Mouse (Mus musculus) hindbrain, embryonic 13.5 days (tissue): ENCODE measurements around the gene Arid3a. TPM values are rescaled to one million over a fixed set of nuclear protein-coding genes. Genes with fewer than 3 reads are reported as not detected.
A peak's percentile ranks its signal among the peaks of the same experiment; 100 is the strongest.

Experiments
- ATAC-seq: fragments of 200-750 bp; cut with Nextera tagmentation; 2 replicates; pipeline ENCODE4 v1.8.0; 2017; ENCODE audit warnings: moderate TSS enrichment; ENCODE audit not compliant: low FRiP score
- H3K27ac ChIP-seq: fragments of 300-500 bp; sonication (generic); 2 replicates; pipeline ENCODE4 v1.5.1; 2015; ENCODE audit warnings: inconsistent platforms, mild to moderate bottlenecking, moderate library complexity
- H3K27me3 ChIP-seq: fragments of 300-500 bp; sonication (generic); 2 replicates; pipeline ENCODE4 v1.6.1; 2015; ENCODE audit warnings: mild to moderate bottlenecking, inconsistent platforms
- H3K36me3 ChIP-seq: fragments of 300-500 bp; sonication (generic); 2 replicates; pipeline ENCODE4 v1.6.1; 2015; ENCODE audit warnings: mild to moderate bottlenecking, inconsistent platforms
- H3K4me1 ChIP-seq: fragments of 300-500 bp; sonication (generic); replicated peaks from 2 replicates; pipeline ENCODE4 v1.6.1; 2015; ENCODE audit warnings: inconsistent platforms
- H3K4me2 ChIP-seq: fragments of 300-500 bp; sonication (generic); 2 replicates; pipeline ENCODE4 v1.6.1; 2015; ENCODE audit warnings: inconsistent platforms, mild to moderate bottlenecking, moderate library complexity
- H3K4me3 ChIP-seq: fragments of 300-500 bp; sonication (generic); 2 replicates; pipeline ENCODE4 v1.5.1; 2015; ENCODE audit warnings: mild to moderate bottlenecking, inconsistent platforms
- H3K9ac ChIP-seq: fragments of 300-500 bp; sonication (generic); 2 replicates; pipeline ENCODE4 v1.6.1; 2015; ENCODE audit warnings: mild to moderate bottlenecking, inconsistent platforms
- H3K9me3 ChIP-seq: fragments of 300-500 bp; sonication (generic); 2 replicates; pipeline ENCODE4 v1.6.1; 2016; ENCODE audit warnings: inconsistent platforms
- WGBS: fragments of 180-500 bp; shearing (Covaris S2); methylation state at CpG from one replicate; pipeline ENCODE4 v1.1.7; 2015; 5-methylcytosine and 5-hydroxymethylcytosine counted together
- polyA plus RNA-seq: library from polyadenylated mRNA; unstranded; fragments of >200 nt; fragmentation: Nextera tagmentation; extraction: Ambion mirVana; gene quantifications from 2 replicates; pipeline ENCODE4 v1.2.1, GENCODE M21; 2015

Arid3a gene
- polyA plus RNA-seq, 1 experiment from 2014 or later: 3.5 TPM

DNA sequence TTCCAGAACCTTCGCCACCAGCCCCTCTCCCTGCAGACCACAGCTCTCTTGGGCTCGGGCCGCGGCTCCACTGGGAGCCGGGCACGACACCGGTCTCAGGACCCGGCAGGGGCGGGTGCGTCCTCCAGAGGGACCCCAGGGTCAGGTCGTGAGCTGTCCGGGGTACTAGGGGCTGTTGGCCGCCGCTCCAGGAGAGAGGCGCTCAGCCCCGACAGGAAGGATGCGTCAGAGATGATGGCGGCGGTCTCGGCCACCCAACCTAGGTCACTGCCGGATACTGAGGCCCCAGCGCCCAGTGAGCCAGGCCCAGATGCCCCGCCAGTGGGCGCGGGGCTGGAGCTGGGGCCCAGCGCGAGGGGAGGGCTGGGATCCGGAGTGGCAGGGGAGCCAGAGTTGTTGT, 50.5 kb downstream of the Arid3a start:
- H3K4me1 ChIP-seq: peaks cover 26% of the 10 kb centered on the region
- no peak for ATAC-seq
- H3K27me3 ChIP-seq: peaks cover 14% of the 10 kb centered on the region
- 81% methylated on average over 28 of the region's 28 CpGs for WGBS
- no peak overlapping the region for H3K9ac ChIP-seq
- H3K4me2 ChIP-seq: no peak overlapping the region
- no peak overlapping the region for H3K27ac ChIP-seq
- H3K36me3 ChIP-seq: peaks cover 71% of the 10 kb centered on the region
- no peaks in the 10 kb centered on the region for H3K9me3 ChIP-seq
- H3K4me3 ChIP-seq: no peak overlapping the region

DNA sequence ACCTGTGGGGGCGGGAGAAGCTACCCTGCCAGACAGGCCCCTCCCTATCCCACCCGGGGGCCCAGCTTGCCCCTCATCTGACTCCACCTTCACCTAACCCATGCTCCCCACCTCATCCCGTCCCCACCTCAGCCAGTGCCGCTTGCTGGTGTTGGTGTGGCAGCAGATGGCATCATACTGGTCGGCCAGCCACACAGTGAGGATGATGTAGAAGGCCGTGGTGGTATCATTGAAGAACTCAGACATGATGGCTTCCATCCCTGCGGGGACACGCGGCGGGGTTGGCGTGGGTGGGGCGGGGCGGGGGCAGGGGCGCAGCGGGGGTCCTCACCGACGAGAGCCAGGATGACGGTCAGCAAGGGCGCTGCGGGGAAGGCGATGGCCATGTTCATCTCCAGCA, 51.2 kb downstream of the Arid3a start:
- Histone ChIP-seq H3K4me1 (peaks cover 33% of the 10 kb centered on the region), H3K36me3 (peaks cover 71% of the 10 kb centered on the region), H3K4me2 (no peak overlapping the region), H3K27me3 (peaks cover 6% of the 10 kb centered on the region), H3K4me3 (no peak overlapping the region), H3K9ac (no peak overlapping the region), H3K27ac (no peak overlapping the region), H3K9me3 (no peaks in the 10 kb centered on the region)
- ATAC-seq: no peak
- WGBS: 98% methylated on average over 21 of the region's 21 CpGs

DNA sequence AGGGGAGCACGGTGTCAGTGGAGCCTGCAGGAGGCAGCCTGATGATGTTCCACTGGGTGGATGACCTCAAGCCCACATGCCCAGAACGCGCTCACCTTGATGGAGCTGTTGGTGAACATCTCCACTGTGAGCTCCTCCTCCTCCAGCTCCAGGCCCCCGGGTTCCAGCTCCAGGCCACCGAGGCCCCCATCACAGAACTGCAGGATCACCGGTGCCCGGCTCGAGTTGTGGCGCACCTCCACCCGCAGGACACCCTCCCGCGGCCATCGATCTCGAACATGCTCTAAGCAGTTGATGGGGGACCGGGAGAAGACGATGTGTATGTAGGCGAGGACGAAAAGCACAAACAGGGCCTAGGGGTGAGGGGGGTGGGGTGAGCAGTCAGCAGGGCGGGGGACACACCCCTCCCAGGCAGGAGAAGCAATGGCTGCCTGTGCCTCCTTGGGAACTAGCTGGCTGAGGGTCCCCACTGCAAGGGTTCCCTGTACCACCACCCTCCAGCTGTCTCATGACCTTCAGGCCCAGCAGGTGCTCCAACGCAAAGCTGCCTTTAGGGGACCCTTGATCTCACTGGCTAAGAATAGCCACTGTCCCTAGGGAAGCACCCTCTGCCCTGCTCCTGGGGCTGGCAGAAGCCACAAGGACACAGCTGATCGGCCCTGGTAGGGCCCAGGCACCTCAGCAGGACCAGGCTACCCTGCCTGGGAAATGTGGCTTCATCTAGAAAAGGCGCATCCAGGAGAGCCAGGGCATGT, 52.7 kb downstream of the Arid3a start:
- no peak for ATAC-seq
- no peak overlapping the region for H3K4me2 ChIP-seq
- H3K27ac ChIP-seq: no peak overlapping the region
- no peak overlapping the region for H3K4me3 ChIP-seq
- WGBS: 93% methylated on average over 22 of the region's 22 CpGs
- H3K36me3 ChIP-seq: peaks cover 60% of the 10 kb centered on the region
- H3K27me3 ChIP-seq: no peaks in the 10 kb centered on the region
- peaks cover 39% of the 10 kb centered on the region for H3K4me1 ChIP-seq
- peak overlapping the region; percentile 35; the same call in 1 of the 2 replicates for H3K9ac ChIP-seq
- no peaks in the 10 kb centered on the region for H3K9me3 ChIP-seq

DNA sequence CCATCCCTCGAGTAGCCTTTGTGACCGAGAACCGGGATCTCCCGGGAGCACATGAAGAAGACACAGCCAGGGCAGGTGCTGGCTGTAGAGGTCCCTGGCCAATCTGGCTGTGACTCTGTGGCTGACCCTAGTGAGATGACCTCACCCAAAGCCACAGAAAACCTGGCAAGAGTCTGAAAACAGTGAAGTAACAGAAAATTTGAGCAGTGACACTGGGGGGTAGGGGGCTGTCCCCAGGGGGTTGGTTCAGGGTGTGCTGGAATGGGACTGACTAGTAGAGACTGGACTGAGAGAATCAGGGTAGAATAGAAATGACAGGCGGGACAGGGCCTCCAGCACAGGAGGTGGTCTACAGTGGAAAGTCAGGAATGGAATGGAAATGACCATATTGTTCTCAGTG, 56.4 kb downstream of the Arid3a start:
- peak overlapping the region; percentile 76 for H3K4me3 ChIP-seq
- 77% methylated on average over 5 of the region's 5 CpGs for WGBS
- ATAC-seq: no peak
- H3K4me2 ChIP-seq: peak overlapping the region; percentile 96
- H3K27ac ChIP-seq: peak overlapping the region; percentile 90
- H3K36me3 ChIP-seq: peaks cover 23% of the 10 kb centered on the region
- H3K27me3 ChIP-seq: peaks cover 16% of the 10 kb centered on the region
- H3K4me1 ChIP-seq: peaks cover 60% of the 10 kb centered on the region
- H3K9me3 ChIP-seq: no peaks in the 10 kb centered on the region
- H3K9ac ChIP-seq: peak overlapping the region; percentile 91

DNA sequence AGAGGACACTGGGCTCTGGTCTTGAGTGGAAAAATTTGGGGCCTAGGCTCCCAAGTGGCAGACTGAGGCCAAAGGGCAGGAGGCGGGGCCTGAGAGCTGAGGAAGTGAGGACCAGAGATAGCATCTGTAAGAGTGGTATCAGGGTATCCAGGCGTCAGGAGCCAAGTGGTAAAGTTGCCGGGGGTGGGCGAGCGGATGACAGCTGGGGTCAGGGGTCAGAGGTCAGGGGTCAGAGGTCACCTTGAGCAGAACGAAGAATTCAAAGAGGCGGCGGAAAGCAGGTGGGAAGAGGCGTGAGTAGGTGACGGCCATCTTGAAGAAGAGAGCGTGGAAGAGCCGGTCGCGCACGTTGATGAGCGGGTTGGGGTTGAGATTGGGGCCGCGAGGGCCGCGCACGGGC, 56.8 kb downstream of the Arid3a start:
- peak overlapping the region; percentile 96 for H3K4me2 ChIP-seq
- WGBS: under 1% methylated on average over 16 of the region's 21 CpGs
- peaks cover 64% of the 10 kb centered on the region for H3K4me1 ChIP-seq
- H3K27me3 ChIP-seq: peaks cover 20% of the 10 kb centered on the region
- peak overlapping the region; percentile 76 for H3K4me3 ChIP-seq
- peak overlapping the region; percentile 90 for H3K27ac ChIP-seq
- ATAC-seq: no peak
- H3K9ac ChIP-seq: peak overlapping the region; percentile 91
- H3K36me3 ChIP-seq: peaks cover 19% of the 10 kb centered on the region
- no peaks in the 10 kb centered on the region for H3K9me3 ChIP-seq

DNA sequence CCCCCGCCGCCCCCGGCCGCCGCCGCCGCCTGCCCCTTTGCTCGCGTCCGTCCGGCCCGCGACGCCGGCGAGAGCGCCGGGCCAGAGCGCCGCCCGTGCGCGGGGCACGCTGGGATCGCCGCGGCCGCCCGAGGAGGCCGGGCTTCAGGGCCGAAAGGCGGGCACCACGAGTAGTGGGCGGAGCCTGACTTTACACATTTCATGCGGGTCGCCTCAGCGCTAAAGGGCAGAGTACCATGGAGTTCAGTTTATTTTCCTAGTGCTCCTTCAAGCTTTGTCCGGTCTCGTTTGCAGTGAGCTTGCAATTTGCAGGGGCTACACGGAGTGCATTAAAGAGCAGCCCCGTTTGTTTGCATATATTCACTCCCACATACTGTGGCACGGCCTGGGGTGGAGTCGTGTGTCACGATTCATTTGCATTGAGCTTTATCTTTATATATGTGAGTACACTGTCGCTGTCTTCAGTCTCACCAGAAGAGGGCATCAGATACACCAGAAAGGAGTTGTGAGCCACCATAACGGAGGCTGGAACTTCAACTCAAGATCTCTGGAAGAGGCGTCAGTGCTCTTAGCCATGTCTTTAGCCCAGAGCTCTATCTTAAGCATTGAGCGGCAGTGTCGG, 57.5 kb downstream of the Arid3a start, which contains the start of gene Tmem259:
Gene Tmem259 (minus strand): TSS at position 136 of the 622 bp plus-strand sequence.
- Histone ChIP-seq H3K4me3 (peak within 1 kb of the TSS; percentile 76), H3K4me2 (peak within 1 kb of the TSS; percentile 96), H3K9ac (peak within 1 kb of the TSS; percentile 91), H3K9me3 (no peaks in the 10 kb centered on the region), H3K4me1 (peaks cover 69% of the 10 kb centered on the region), H3K36me3 (peaks cover 12% of the 10 kb centered on the region), H3K27ac (peak within 1 kb of the TSS; percentile 90), H3K27me3 (peaks cover 27% of the 10 kb centered on the region)
- peak; percentile 84 for ATAC-seq
- WGBS: under 1% methylated on average over 46 of the region's 49 CpGs

DNA sequence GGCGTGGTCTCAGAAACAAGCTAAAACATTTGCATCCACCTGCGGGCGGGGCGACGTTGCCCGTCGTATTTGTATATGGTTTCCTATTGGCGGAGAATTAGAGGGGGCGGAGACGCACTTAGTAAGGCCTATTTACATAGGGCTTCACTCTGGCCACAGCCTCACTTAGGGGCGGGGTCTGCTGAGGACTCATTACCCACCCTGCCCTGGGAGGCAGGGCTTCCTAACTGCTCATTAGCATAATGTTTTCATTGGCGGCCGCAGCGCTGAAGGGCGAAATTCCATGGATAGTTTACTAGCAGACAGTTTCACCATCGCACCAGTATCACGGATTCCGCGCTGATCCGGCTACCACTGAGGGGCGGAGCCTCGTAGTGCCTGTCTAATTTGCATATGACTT, 58.0 kb downstream of the Arid3a start:
- peak overlapping the region; percentile 91 for H3K9ac ChIP-seq
- H3K9me3 ChIP-seq: no peaks in the 10 kb centered on the region
- peaks cover 66% of the 10 kb centered on the region for H3K4me1 ChIP-seq
- peak overlapping the region; percentile 90 for H3K27ac ChIP-seq
- peak; percentile 93 for ATAC-seq
- WGBS: under 1% methylated on average over 22 of the region's 22 CpGs
- H3K27me3 ChIP-seq: peaks cover 32% of the 10 kb centered on the region
- peaks cover 7% of the 10 kb centered on the region for H3K36me3 ChIP-seq
- peak overlapping the region; percentile 76 for H3K4me3 ChIP-seq
- peak overlapping the region; percentile 96 for H3K4me2 ChIP-seq

DNA sequence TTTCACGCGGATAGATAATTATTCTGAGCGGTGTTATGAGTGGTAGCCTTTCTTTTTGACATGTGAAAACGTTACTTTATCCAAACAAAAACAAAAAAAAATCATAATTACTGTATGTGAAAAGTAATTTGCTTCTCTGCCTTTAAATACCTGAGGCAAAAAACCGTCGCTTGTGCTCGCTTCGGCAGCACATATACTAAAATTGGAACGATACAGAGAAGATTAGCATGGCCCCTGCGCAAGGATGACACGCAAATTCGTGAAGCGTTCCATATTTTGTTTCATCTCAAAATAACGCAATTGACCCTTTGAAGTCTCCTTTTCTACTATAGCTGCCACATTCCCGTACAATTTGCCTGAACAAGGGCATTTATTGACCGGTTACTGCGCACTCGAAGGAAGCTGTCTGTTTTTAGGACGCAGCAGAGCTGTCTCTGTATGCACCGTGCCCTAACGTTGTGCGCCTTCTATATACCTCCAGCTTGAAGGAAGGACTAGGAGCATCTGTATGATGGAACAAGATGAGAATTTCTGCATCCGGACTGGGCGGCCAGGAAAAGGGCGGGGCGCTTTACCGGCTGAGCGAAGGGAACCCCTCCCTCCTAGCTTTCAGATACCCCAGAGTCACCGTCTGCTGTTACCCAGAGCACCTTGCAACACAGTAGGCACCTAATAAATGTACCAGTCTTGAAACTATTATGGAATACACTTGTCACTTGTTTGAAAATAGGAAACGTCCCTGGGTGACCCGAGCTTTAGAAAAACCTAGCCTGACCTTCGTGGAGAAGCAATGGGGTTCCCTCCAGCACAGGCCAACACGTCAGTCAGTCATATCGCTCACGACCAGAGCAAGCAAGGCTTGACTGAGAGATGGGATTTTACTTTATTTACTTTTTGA, 58.7 kb downstream of the Arid3a start:
- peak overlapping the region; percentile 80 for H3K9ac ChIP-seq
- H3K27me3 ChIP-seq: peaks cover 39% of the 10 kb centered on the region
- peak overlapping the region; percentile 90 for H3K27ac ChIP-seq
- peaks cover 59% of the 10 kb centered on the region for H3K4me1 ChIP-seq
- peak; percentile 5; the same call in 1 of the 2 replicates for ATAC-seq
- peak overlapping the region; percentile 96 for H3K4me2 ChIP-seq
- WGBS: 5% methylated on average over 35 of the region's 35 CpGs
- H3K9me3 ChIP-seq: no peaks in the 10 kb centered on the region
- H3K4me3 ChIP-seq: peak overlapping the region; percentile 76
- H3K36me3 ChIP-seq: peaks cover 4% of the 10 kb centered on the region; the same call in 1 of the 2 replicates

DNA sequence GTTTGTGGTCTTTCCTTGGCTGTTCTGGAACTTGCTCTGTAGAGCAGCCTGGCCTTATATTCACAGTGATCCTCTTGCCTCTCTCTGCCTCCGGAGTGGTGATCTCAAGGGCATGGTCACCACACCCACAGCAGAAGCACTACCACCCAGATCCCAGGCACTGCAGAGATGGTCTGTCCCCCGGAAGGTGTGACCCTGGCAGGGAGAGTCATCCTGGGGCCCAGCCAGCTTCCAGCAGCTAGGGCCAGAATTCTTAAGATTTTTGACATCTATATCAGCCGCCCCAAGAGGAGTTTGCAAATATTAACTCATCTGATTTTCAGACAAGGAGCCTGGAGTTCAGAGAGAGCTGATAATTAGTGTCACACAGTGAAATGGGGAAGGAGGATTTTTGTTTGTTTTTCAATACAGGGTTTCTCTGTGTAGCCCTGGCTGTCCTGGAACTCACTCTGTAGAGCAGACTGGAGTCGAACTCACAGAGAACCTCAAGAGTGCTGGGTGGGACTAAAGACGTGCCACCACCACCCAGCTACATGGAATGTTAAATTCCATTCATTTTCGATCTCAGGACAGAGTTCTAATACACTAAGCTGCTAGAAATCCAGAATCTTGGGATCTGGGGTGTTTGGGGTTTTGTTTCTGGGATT, 59.5 kb downstream of the Arid3a start:
- ATAC-seq: no peak
- Histone ChIP-seq H3K4me3 (peak overlapping the region; percentile 76), H3K27me3 (peaks cover 47% of the 10 kb centered on the region), H3K9ac (peak overlapping the region; percentile 80), H3K4me2 (peak overlapping the region; percentile 96), H3K36me3 (peaks cover under 1% of the 10 kb centered on the region), H3K9me3 (0 out of 2 replicates have a peak, but pooled peaks cover 5% of the 10 kb centered on the region), H3K27ac (peak overlapping the region; percentile 90), H3K4me1 (peaks cover 52% of the 10 kb centered on the region)
- WGBS: 48% methylated on average over 6 of the region's 6 CpGs

DNA sequence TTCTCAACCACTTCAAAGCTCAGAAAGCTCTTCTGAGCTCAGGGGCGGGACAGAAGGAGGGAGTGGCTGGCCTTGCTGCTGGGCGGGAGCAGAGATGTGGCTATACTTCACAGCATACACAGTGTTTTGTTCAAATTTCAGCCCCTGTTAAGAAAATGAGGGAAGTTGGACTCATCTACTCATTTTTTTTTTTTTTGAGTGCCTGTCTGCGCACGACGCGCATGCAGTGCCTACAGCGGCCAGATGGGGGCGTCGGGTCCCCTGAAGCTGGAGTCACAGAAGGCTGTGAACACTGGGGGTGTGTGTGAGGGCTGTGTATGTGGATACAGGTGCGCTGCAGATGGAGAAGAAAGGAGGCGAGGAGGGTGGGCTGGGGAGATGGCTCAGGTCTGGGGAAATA, 60.1 kb downstream of the Arid3a start:
- 3% methylated on average over 11 of the region's 11 CpGs for WGBS
- ATAC-seq: no peak
- Histone ChIP-seq H3K4me2 (peak overlapping the region; percentile 25), H3K9me3 (0 out of 2 replicates have a peak, but pooled peaks cover 9% of the 10 kb centered on the region), H3K4me3 (peak overlapping the region; percentile 76), H3K27ac (peak overlapping the region; percentile 90; the same call in 1 of the 2 replicates), H3K4me1 (peaks cover 46% of the 10 kb centered on the region), H3K9ac (no peak overlapping the region; the same call in 1 of the 2 replicates), H3K27me3 (peaks cover 50% of the 10 kb centered on the region), H3K36me3 (peaks cover 2% of the 10 kb centered on the region; the same call in 1 of the 2 replicates)

DNA sequence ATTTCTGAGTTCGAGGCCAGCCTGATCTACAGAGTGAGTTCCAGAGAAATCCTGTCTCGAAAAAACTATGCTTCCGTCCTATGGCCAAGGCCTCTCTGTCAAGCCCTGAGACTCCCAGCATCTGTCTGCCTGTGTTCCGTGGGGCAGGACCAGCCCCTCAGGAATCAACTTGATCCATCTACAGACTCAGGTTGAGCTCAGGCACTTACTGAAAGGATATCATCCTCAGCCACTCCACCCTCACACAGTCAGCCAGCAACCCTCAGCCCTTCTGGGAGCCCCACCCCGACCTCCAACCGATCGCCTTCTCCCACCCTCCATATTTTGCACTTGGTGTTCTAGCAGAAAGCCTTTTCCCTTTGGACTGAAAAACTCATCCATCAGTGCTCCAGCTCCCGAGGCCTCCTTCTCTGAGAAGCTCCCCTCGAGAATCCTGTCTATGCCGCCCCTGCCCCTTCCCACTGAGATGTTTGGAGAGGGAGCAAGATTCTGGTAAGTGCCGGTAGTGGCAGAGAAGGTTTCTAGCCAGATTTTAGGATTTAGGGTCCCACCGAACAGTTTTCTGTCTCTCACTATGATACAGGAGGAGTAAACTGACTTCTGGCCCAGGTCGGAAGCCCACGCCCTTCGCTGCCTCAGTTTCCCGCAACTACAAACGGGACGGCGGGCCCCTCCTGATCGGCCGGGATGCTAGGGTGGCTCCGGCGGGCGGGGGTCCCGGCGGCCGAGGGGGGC, 61.1 kb downstream of the Arid3a start:
- H3K27me3 ChIP-seq: peaks cover 50% of the 10 kb centered on the region
- no peak for ATAC-seq
- peak overlapping the region; percentile 6; the same call in 1 of the 2 replicates for H3K27ac ChIP-seq
- H3K9me3 ChIP-seq: 0 out of 2 replicates have a peak, but pooled peaks cover 9% of the 10 kb centered on the region
- peak overlapping the region; percentile 44 for H3K4me3 ChIP-seq
- 12% methylated on average over 27 of the region's 27 CpGs for WGBS
- peak overlapping the region; percentile 54 for H3K4me2 ChIP-seq
- peak overlapping the region; percentile 67 for H3K9ac ChIP-seq
- H3K36me3 ChIP-seq: peaks cover 2% of the 10 kb centered on the region; the same call in 1 of the 2 replicates
- peaks cover 37% of the 10 kb centered on the region for H3K4me1 ChIP-seq
